Mouse (Mus musculus) embryo, embryonic 10.5 days (tissue): ENCODE measurements at regions not wholly inside any gene's neighbourhood (a gene's known extent, or its start where the extent isn't known, plus 50 kb on each side); places are given as distances from the start of the nearest gene placed in this dataset.

Source experiments
- DNase-seq: peaks from one replicate; pipeline ENCODE4 v3.0.0-alpha.2; 2015; ENCODE audit warnings: low spot score

- DNase-seq: no peak
Measured at GRCm38 (mm10) chr14:46706462-46706861, 53.9 kb upstream of the Cdkn3 start.

GRCm38 (mm10) chr14:46704316-46704751 is 56.0 kb upstream of the Cdkn3 start:
- no peak for DNase-seq

- peak; percentile 76 for DNase-seq
Measured at GRCm38 (mm10) chr14:46702669-46703435, 57.5 kb upstream of the Cdkn3 start.

GRCm38 (mm10) chr14:46692571-46692970 is 67.8 kb upstream of the Cdkn3 start:
- DNase-seq: no peak

GRCm38 (mm10) chr14:46692067-46692466 is 68.3 kb upstream of the Cdkn3 start:
- DNase-seq: no peak

- no peak for DNase-seq
Measured at GRCm38 (mm10) chr14:46682728-46683127, 77.6 kb upstream of the Cdkn3 start.

GRCm38 (mm10) chr14:46678935-46679334 is 81.4 kb upstream of the Cdkn3 start:
- DNase-seq: no peak

GRCm38 (mm10) chr14:46671482-46672225 is 88.7 kb upstream of the Cdkn3 start:
- no peak for DNase-seq

GRCm38 (mm10) chr14:46671062-46671461 is 89.3 kb upstream of the Cdkn3 start:
- DNase-seq: no peak

- DNase-seq: no peak
Measured at GRCm38 (mm10) chr14:46670221-46671046, 89.9 kb upstream of the Cdkn3 start.

GRCm38 (mm10) chr14:46668275-46668674 is 92.1 kb upstream of the Cdkn3 start:
- no peak for DNase-seq

- no peak for DNase-seq
Measured at GRCm38 (mm10) chr14:46664305-46664704, 96.0 kb upstream of the Cdkn3 start.

GRCm38 (mm10) chr14:46663529-46663928 is 96.8 kb upstream of the Cdkn3 start:
- no peak for DNase-seq

- DNase-seq: peak; percentile 71
Measured at GRCm38 (mm10) chr14:46661792-46662545, 98.4 kb upstream of the Cdkn3 start.

GRCm38 (mm10) chr14:46661118-46661791 is 99.1 kb upstream of the Cdkn3 start:
- peak; percentile 32 for DNase-seq

- DNase-seq: no peak
Measured at GRCm38 (mm10) chr14:46659365-46659764, 101.0 kb upstream of the Cdkn3 start.

- DNase-seq: no peak
Measured at GRCm38 (mm10) chr14:46656249-46656648, 104.1 kb upstream of the Cdkn3 start.

GRCm38 (mm10) chr14:46647319-46647974 is 112.9 kb upstream of the Cdkn3 start:
- DNase-seq: no peak

GRCm38 (mm10) chr14:46646673-46647318 is 113.5 kb upstream of the Cdkn3 start:
- DNase-seq: no peak
